Mouse (Mus musculus): ENCODE measurements around the gene Syna.

Syna gene

DNA sequence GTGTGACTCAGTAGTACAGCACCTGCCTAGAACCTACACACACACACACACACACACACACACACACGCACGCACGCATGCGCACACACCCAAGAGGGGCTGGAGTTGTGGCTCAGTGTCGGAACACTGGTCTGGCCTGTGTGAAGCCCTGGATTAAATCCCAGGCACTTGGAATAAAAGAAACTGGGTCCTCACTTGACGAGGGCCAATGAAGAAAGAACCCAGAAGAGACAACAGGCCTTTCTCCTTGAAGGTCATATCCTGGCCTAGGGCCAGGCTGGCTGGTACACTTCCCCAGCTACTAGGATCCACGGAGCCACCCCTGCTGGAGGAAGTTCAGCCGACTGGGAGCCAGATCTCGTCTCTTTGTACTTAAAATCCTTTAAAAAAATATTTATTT is 28.4 kb downstream of the Syna start:
- Histone ChIP-seq H3K36me3 (ENCODE audit: insufficient read depth, low read length) (no peaks in the 10 kb centered on the region), H3K27me3 (ENCODE audit: insufficient read depth, low read length) (no peaks in the 10 kb centered on the region)
- TF ChIP-seq NANOG (IDR thresholded peaks at IDR 0.05; ENCODE audit: borderline replicate concordance, low read length) = no peak
- TF ChIP-seq POU5F1 (IDR thresholded peaks at IDR 0.05; ENCODE audit: borderline replicate concordance, low read length) = no peak
- TF ChIP-seq CTCF (conservative IDR thresholded peaks at IDR 0.05; ENCODE audit: low read length) = no peak

DNA sequence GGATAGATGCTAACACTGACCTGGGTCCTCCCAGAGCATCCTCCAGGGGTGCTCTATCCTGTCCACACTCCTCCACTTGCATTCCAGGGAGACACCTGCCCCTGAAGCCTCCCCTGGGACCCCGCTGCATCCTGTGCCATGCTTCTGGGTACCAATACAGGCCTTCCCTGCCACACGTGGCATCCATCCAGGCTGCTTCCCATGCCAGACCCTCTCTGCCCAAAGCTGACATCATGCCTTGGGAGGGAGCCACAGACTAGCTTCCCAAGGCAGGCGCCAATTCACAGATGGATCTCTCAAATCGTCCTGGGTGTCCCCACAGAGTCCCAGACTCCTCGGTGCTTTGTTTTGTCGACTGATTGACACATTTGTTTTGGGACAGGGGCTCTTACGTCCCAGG is 29.1 kb downstream of the Syna start:
- H3K9me3 ChIP-seq (ENCODE audit: low read length) = no peaks in the 10 kb centered on the region
- no peak for TF ChIP-seq POU5F1 (IDR thresholded peaks at IDR 0.05; ENCODE audit: borderline replicate concordance, low read length)
- no peak for TF ChIP-seq NANOG (IDR thresholded peaks at IDR 0.05; ENCODE audit: borderline replicate concordance, low read length)
- no peak for TF ChIP-seq CTCF (conservative IDR thresholded peaks at IDR 0.05; ENCODE audit: low read length)

More for the DNA sequence above, 28.4 kb downstream of the Syna start:
- Histone ChIP-seq H3K4me1 (replicated peaks; ENCODE audit: low read depth, low read length) (peaks cover 56% of the 10 kb centered on the region), H3K9me3 (ENCODE audit: low read length) (0 out of 2 replicates have a peak, but pooled peaks cover 3% of the 10 kb centered on the region), H3K4me3 (replicated peaks; ENCODE audit: low read length) (no peak overlapping the region)

DNA sequence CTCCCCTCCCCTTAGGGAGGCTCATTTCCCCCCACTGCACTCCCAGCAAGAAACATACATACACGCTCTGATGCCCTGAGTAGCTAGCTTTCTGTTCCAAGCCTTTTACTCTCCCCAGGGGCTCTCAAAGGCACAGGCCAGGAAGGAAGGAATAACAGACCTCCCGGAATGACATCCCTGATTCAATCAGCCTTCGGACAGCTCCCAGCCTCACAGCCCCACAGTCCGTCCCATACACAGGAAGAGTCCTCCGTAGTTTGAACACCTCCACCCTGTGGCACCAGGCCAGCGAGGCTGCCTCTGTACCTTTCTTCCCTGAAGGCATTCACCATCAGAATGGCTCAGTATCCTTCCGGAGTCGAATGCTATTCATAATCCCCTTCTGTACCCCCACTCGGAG is 31.5 kb downstream of the Syna start:
- peaks cover 4% of the 10 kb centered on the region for H3K27me3 ChIP-seq (ENCODE audit: insufficient read depth, low read length)
- no peaks in the 10 kb centered on the region for H3K36me3 ChIP-seq (ENCODE audit: insufficient read depth, low read length)
- H3K4me3 ChIP-seq (replicated peaks; ENCODE audit: low read length) = peak overlapping the region; percentile 65
- TF ChIP-seq NANOG (IDR thresholded peaks at IDR 0.05; ENCODE audit: borderline replicate concordance, low read length) = no peak
- TF ChIP-seq POU5F1 (IDR thresholded peaks at IDR 0.05; ENCODE audit: borderline replicate concordance, low read length) = no peak
- H3K9me3 ChIP-seq (ENCODE audit: low read length) = no peaks in the 10 kb centered on the region
- peaks cover 52% of the 10 kb centered on the region for H3K4me1 ChIP-seq (replicated peaks; ENCODE audit: low read depth, low read length)

More for the DNA sequence above, 29.1 kb downstream of the Syna start:
- Histone ChIP-seq H3K36me3 (ENCODE audit: insufficient read depth, low read length) (no peaks in the 10 kb centered on the region), H3K4me3 (replicated peaks; ENCODE audit: low read length) (no peak overlapping the region), H3K4me1 (replicated peaks; ENCODE audit: low read depth, low read length) (peaks cover 59% of the 10 kb centered on the region), H3K27me3 (ENCODE audit: insufficient read depth, low read length) (no peaks in the 10 kb centered on the region)

DNA sequence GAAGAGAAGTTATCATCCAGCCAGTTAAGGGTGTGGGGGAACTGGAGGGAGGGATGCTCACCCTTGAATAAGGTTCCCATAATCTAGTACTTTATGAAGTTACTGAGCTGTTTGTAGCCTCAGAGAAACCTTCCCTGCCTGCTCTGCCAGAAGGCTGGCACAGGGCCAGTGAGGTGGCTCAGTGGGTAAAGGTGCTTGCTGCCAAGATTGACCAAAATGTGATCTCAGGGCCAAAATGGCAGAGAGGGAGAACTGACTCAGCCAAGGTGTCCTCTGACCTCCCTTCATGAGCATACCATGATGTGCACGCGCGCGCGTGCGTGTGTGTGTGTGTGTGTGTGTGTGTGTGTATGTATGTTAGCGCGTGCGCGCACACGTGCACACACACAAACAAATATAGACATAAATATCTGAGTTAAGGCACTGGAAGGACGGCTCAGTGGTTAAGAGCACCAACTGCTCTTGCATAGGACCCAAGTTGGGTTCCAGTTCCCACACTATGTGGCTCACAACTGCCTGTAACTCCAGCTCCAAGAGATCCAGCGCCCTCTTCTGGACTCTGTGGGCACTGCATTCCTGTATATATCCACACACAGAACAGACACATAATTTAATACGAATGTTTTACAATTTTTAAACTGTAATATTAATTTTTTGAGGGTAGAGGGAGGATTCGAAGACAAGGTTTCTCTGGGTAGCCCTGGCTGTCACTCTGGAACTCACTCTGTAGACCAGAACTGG is 33.8 kb downstream of the Syna start:
- H3K4me1 ChIP-seq (replicated peaks; ENCODE audit: low read depth, low read length) = peaks cover 69% of the 10 kb centered on the region
- H3K9me3 ChIP-seq (ENCODE audit: low read length) = no peaks in the 10 kb centered on the region
- no peak overlapping the region for H3K4me3 ChIP-seq (replicated peaks; ENCODE audit: low read length)
- no peaks in the 10 kb centered on the region for H3K36me3 ChIP-seq (ENCODE audit: insufficient read depth, low read length)
- TF ChIP-seq CTCF (conservative IDR thresholded peaks at IDR 0.05; ENCODE audit: low read length) (peak; percentile 99), NANOG (IDR thresholded peaks at IDR 0.05; ENCODE audit: borderline replicate concordance, low read length) (no peak), POU5F1 (IDR thresholded peaks at IDR 0.05; ENCODE audit: borderline replicate concordance, low read length) (no peak)
- peaks cover 12% of the 10 kb centered on the region for H3K27me3 ChIP-seq (ENCODE audit: insufficient read depth, low read length)

DNA sequence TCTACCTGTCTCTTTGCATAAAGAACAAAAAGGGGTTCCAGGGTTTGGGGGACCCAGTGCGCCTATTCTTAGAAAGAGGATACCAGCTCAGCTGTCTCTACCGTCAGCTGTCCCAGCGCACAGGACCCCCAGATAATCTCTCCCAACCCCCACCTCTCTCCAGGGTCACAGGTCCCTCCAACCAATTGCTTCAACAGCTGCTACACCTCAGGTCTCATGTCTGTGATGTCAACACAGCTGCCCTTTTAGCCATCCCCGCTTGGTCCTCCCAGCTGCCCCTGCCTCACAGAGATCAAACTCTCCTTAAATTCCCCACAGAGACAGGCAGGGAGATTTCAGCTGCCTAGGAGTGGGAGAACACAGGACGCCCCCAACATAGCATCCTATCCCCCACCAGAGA is 36.2 kb downstream of the Syna start:
- TF ChIP-seq CTCF (conservative IDR thresholded peaks at IDR 0.05; ENCODE audit: low read length) = no peak
- TF ChIP-seq POU5F1 (IDR thresholded peaks at IDR 0.05; ENCODE audit: borderline replicate concordance, low read length) = no peak
- TF ChIP-seq NANOG (IDR thresholded peaks at IDR 0.05; ENCODE audit: borderline replicate concordance, low read length) = no peak
- peaks cover 12% of the 10 kb centered on the region for H3K27me3 ChIP-seq (ENCODE audit: insufficient read depth, low read length)
- no peaks in the 10 kb centered on the region for H3K36me3 ChIP-seq (ENCODE audit: insufficient read depth, low read length)
- H3K4me3 ChIP-seq (replicated peaks; ENCODE audit: low read length) = no peak overlapping the region
- H3K9me3 ChIP-seq (ENCODE audit: low read length) = no peaks in the 10 kb centered on the region
- peaks cover 49% of the 10 kb centered on the region for H3K4me1 ChIP-seq (replicated peaks; ENCODE audit: low read depth, low read length)

DNA sequence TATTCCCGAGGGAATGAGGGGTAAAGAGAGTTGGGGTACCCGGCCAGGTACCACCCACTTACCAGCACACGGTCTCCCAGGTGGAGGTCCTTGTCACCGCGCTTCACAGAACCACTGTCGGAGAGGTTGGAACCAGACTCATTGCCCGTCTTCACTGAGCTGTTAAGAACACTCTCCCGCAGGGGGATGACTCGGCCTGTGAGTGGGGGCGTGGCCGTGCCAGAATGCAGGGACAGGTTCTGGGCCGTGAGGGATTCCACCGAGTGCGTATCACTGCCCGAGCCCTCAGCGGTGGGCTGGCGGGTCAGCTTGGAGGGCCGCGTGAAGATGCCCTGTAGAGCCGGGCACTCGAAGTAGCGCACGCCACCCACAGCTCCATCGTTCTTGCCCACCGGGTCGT is 37.4 kb downstream of the Syna start:
- H3K36me3 ChIP-seq (ENCODE audit: insufficient read depth, low read length) = no peaks in the 10 kb centered on the region
- peaks cover 12% of the 10 kb centered on the region for H3K27me3 ChIP-seq (ENCODE audit: insufficient read depth, low read length)
- H3K4me3 ChIP-seq (replicated peaks; ENCODE audit: low read length) = peak overlapping the region; percentile 76
- no peaks in the 10 kb centered on the region for H3K9me3 ChIP-seq (ENCODE audit: low read length)
- H3K4me1 ChIP-seq (replicated peaks; ENCODE audit: low read depth, low read length) = peaks cover 38% of the 10 kb centered on the region
- TF ChIP-seq POU5F1 (IDR thresholded peaks at IDR 0.05; ENCODE audit: borderline replicate concordance, low read length) = no peak
- TF ChIP-seq NANOG (IDR thresholded peaks at IDR 0.05; ENCODE audit: borderline replicate concordance, low read length) = no peak
- TF ChIP-seq CTCF (conservative IDR thresholded peaks at IDR 0.05; ENCODE audit: low read length) = no peak

DNA sequence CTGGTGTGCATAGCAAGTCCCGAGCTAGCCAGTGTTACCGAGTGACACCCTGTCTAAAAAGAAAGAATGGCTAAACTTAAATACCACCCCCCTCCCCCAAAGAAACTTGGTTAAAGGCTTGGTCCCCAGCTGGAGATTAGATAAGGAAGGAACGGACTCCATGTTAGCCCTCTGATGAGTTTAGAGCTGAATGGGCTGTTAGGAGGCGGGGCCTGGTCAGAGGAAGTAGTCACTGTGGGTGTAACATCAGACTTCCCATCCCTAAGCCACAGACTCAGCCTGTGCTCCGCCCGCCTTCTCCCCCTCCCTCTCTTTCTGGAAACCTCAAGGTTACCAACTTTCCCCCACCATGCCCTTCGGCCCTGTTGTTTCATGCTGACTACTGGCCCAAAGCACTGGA is 38.2 kb downstream of the Syna start:
- Histone ChIP-seq H3K36me3 (ENCODE audit: insufficient read depth, low read length) (peaks cover 3% of the 10 kb centered on the region; the same call in 1 of the 2 replicates), H3K27me3 (ENCODE audit: insufficient read depth, low read length) (peaks cover 12% of the 10 kb centered on the region), H3K4me3 (replicated peaks; ENCODE audit: low read length) (peak overlapping the region; percentile 76), H3K9me3 (ENCODE audit: low read length) (no peaks in the 10 kb centered on the region), H3K4me1 (replicated peaks; ENCODE audit: low read depth, low read length) (peaks cover 34% of the 10 kb centered on the region)
- TF ChIP-seq CTCF (conservative IDR thresholded peaks at IDR 0.05; ENCODE audit: low read length) (no peak), NANOG (IDR thresholded peaks at IDR 0.05; ENCODE audit: borderline replicate concordance, low read length) (no peak), POU5F1 (IDR thresholded peaks at IDR 0.05; ENCODE audit: borderline replicate concordance, low read length) (no peak)

DNA sequence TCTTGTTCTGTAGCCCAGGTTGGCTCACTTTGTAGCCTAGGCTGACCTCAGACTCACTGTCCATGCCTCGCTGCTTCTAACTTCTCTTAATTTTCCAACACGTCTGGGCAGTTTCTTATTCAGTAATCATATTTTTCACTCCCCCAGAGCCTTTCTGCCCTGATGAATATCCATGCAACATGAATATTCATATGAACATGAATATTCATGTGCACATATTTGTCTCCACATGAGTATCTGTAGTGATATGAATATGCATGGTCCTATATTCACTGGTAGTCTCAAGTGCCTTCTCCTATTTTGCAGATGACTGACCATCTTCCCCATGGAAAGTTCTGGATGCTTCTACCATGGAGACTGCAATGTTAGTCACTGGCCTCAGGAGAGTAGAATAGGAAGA is 38.8 kb downstream of the Syna start:
- Histone ChIP-seq H3K9me3 (ENCODE audit: low read length) (no peaks in the 10 kb centered on the region), H3K4me1 (replicated peaks; ENCODE audit: low read depth, low read length) (peaks cover 30% of the 10 kb centered on the region), H3K4me3 (replicated peaks; ENCODE audit: low read length) (peak overlapping the region; percentile 76), H3K27me3 (ENCODE audit: insufficient read depth, low read length) (peaks cover 12% of the 10 kb centered on the region), H3K36me3 (ENCODE audit: insufficient read depth, low read length) (peaks cover 10% of the 10 kb centered on the region)
- no peak for TF ChIP-seq CTCF (conservative IDR thresholded peaks at IDR 0.05; ENCODE audit: low read length)
- TF ChIP-seq NANOG (IDR thresholded peaks at IDR 0.05; ENCODE audit: borderline replicate concordance, low read length) = no peak
- no peak for TF ChIP-seq POU5F1 (IDR thresholded peaks at IDR 0.05; ENCODE audit: borderline replicate concordance, low read length)

DNA sequence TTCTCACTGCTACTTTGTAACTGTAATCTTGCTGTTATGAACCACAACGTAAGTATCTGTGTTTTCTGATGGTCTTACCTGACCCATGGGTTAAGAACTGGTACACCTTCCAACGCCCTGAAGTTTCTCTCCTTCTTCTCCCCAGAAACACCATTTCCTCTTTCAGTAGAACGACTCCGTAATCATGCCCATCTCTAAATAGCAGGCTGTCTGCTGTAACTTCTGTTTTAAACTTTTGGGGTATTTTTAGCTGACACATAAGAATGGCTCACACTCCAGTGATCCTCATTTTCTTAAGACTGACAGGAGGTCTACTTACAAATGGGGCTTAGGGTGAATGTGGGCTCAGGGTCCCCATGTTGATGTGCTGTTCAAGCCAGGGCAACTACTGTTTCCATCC is 39.9 kb downstream of the Syna start:
- peaks cover 25% of the 10 kb centered on the region for H3K4me1 ChIP-seq (replicated peaks; ENCODE audit: low read depth, low read length)
- TF ChIP-seq POU5F1 (IDR thresholded peaks at IDR 0.05; ENCODE audit: borderline replicate concordance, low read length) (no peak), CTCF (conservative IDR thresholded peaks at IDR 0.05; ENCODE audit: low read length) (no peak), NANOG (IDR thresholded peaks at IDR 0.05; ENCODE audit: borderline replicate concordance, low read length) (no peak)
- H3K27me3 ChIP-seq (ENCODE audit: insufficient read depth, low read length) = peaks cover 12% of the 10 kb centered on the region
- H3K9me3 ChIP-seq (ENCODE audit: low read length) = no peaks in the 10 kb centered on the region
- H3K4me3 ChIP-seq (replicated peaks; ENCODE audit: low read length) = no peak overlapping the region
- H3K36me3 ChIP-seq (ENCODE audit: insufficient read depth, low read length) = peaks cover 15% of the 10 kb centered on the region

All from E14TG2a.4 (cell line).